Mouse (Mus musculus): Measurements from ENCODE around the gene Dydc2. TPM values are rescaled to one million over a fixed set of nuclear protein-coding genes. Genes with fewer than 3 reads are reported as not detected.

Gene Dydc2
- polyA plus RNA-seq, 1 experiment from 2014 or later = 0.58 TPM

DNA sequence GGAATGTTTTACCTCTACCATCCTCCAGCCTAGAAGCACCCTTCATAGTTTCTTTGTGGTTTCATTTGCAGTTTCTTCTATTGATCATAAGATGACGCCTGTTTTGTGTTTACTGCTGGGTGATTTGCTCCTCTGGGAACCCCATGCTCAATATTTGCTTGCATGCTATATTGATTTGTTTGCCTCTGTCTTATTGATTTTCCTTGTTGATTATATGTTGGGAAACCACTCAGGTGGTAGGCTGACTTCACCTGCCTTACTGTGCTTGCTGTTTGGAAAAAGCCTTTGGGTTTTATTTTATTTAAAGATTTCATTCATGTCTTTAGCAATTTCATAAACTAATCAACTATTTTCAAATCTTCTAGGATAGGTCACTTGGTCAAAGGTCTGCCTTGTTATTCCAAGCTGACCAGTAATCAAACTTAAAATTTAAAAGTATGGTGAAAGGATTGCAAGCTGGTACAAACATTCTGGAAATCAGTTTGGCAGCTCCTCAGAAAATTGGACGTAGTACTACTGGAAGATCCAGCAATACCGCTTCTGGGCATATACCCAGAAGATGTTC, 27.4 kb upstream of the Dydc2 start:
- no peak overlapping the region for H3K9ac ChIP-seq (ENCODE audit: low read length)
- H3K27me3 ChIP-seq (ENCODE audit: control insufficient read depth, insufficient read depth, low read length) = no peaks in the 10 kb centered on the region
- ATAC-seq (ENCODE audit: insufficient read depth, low FRiP score, low TSS enrichment) (no peak), DNase-seq (ENCODE audit: low spot score) (no peak)
- H3K36me3 ChIP-seq (ENCODE audit: control insufficient read depth, insufficient read depth, low read length) = no peaks in the 10 kb centered on the region
- H3K4me2 ChIP-seq (ENCODE audit: low read depth) = no peak overlapping the region
- WGBS = 94% methylated on average over 3 of the region's 3 CpGs
- H3K27ac ChIP-seq (ENCODE audit: low read depth, low read length) = no peak overlapping the region
- H3K4me1 ChIP-seq (ENCODE audit: control insufficient read depth, insufficient read depth, low read length) = no peaks in the 10 kb centered on the region
- no peak overlapping the region for H3K4me3 ChIP-seq (ENCODE audit: low read depth, low read length)
- H3K9me3 ChIP-seq (ENCODE audit: control insufficient read depth, low read length) = no peaks in the 10 kb centered on the region

DNA sequence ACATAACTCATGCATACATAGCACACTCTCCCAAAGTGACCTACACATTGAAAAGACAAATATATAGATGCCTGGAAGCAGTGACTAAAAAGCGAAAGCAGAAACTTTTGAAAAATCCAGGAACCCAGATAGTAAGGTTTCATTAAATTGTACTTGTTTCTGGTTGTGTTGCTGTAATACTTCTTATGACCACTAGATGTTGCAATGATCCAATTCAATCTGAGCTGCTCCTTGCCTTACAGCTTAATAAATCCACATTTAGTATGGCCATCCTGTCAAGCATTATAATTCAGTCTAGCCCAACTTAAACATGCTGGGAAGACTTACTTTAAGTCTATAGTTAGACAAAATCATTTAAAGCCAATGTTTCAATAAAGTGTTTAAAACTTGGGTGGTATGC, 25.1 kb upstream of the Dydc2 start:
- no peaks in the 10 kb centered on the region for H3K9me3 ChIP-seq (ENCODE audit: control insufficient read depth, low read length)

DNA sequence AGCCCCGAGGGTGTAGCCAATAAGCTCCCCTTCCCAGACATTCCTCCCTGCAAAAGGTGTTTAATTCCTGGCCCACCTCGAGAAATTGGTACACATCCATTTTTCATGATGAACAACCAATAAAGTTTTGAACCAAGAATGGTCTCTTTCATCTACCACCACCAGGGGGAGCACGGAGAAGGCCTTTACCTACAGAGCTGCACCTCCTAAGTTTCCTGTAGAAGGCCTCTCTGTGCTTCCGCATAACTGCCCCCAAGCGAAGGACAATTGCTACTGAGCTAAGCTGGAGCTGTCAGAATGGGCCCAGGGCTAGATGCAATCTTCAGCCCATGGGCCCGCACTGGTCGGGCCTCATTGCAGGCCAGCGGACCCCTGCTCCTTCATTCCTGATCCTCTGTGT, 21.8 kb upstream of the Dydc2 start:
- Histone ChIP-seq H3K9me3 (ENCODE audit: control insufficient read depth, low read length) (no peaks in the 10 kb centered on the region), H3K4me3 (ENCODE audit: low read depth, low read length) (no peak overlapping the region), H3K27me3 (ENCODE audit: control insufficient read depth, insufficient read depth, low read length) (no peaks in the 10 kb centered on the region), H3K27ac (ENCODE audit: low read depth, low read length) (no peak overlapping the region), H3K4me2 (ENCODE audit: low read depth) (no peak overlapping the region), H3K9ac (ENCODE audit: low read length) (no peak overlapping the region), H3K36me3 (ENCODE audit: control insufficient read depth, insufficient read depth, low read length) (no peaks in the 10 kb centered on the region), H3K4me1 (ENCODE audit: control insufficient read depth, insufficient read depth, low read length) (no peaks in the 10 kb centered on the region)
- WGBS = 56% methylated on average over 8 of the region's 8 CpGs
- ATAC-seq (ENCODE audit: insufficient read depth, low FRiP score, low TSS enrichment) (no peak), DNase-seq (ENCODE audit: low spot score) (no peak)

More for the DNA sequence above, 25.1 kb upstream of the Dydc2 start:
- 73% methylated on average over 1 of the region's 1 CpGs for WGBS
- Histone ChIP-seq H3K9ac (ENCODE audit: low read length) (no peak overlapping the region), H3K36me3 (ENCODE audit: control insufficient read depth, insufficient read depth, low read length) (no peaks in the 10 kb centered on the region), H3K4me1 (ENCODE audit: control insufficient read depth, insufficient read depth, low read length) (no peaks in the 10 kb centered on the region), H3K27me3 (ENCODE audit: control insufficient read depth, insufficient read depth, low read length) (no peaks in the 10 kb centered on the region), H3K4me2 (ENCODE audit: low read depth) (no peak overlapping the region), H3K27ac (ENCODE audit: low read depth, low read length) (no peak overlapping the region), H3K4me3 (ENCODE audit: low read depth, low read length) (no peak overlapping the region)
- no peak for DNase-seq (ENCODE audit: low spot score)
- no peak for ATAC-seq (ENCODE audit: insufficient read depth, low FRiP score, low TSS enrichment)

DNA sequence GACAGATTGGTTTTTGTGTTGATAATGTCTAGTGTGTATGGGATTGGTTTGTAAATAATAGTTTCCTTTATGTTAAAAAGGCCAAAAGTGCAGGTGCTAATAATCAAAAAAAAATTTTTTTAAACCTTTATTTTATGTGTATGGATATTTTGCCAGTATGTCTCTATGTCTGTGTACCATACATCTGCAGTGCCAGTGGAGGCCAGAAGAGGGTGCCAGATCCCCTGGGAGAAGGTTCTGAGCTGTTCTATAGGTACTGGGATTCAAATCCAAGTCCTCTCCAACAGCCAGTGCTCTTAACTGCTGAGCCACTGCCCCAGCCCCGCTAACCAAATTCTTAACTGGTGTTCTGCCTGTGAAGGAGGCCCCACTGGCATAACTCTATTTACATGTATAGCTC, 18.5 kb upstream of the Dydc2 start:
- Histone ChIP-seq H3K9me3 (ENCODE audit: control insufficient read depth, low read length) (no peaks in the 10 kb centered on the region), H3K27me3 (ENCODE audit: control insufficient read depth, insufficient read depth, low read length) (no peaks in the 10 kb centered on the region), H3K36me3 (ENCODE audit: control insufficient read depth, insufficient read depth, low read length) (no peaks in the 10 kb centered on the region), H3K4me1 (ENCODE audit: control insufficient read depth, insufficient read depth, low read length) (no peaks in the 10 kb centered on the region), H3K4me3 (ENCODE audit: low read depth, low read length) (no peak overlapping the region), H3K9ac (ENCODE audit: low read length) (no peak overlapping the region), H3K4me2 (ENCODE audit: low read depth) (no peak overlapping the region), H3K27ac (ENCODE audit: low read depth, low read length) (no peak overlapping the region)
- ATAC-seq (ENCODE audit: insufficient read depth, low FRiP score, low TSS enrichment) = no peak
- no peak for DNase-seq (ENCODE audit: low spot score)
- WGBS = 81% methylated on average over 1 of the region's 1 CpGs

DNA sequence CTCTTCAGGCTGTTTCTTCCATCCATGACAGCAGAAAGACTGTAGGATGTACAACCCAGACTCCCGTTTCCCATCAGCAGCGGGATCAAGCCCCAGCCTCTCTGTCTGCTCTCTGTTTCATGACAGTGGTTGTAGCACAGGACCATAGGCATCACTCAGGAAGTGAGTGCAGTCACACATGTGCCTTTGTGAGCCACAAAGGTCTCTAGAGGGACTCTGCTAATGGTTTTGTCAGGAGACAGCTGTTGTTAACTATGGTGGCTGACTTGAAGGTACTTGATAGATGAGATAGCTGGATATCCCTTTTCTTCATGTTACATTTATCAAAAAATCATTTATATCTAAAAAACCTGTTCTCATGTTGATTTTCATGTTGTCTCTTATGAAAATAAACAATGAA, 13.4 kb upstream of the Dydc2 start:
- DNase-seq (ENCODE audit: low spot score) (no peak), ATAC-seq (ENCODE audit: insufficient read depth, low FRiP score, low TSS enrichment) (no peak)
- no peak overlapping the region for H3K4me2 ChIP-seq (ENCODE audit: low read depth)
- no peaks in the 10 kb centered on the region for H3K4me1 ChIP-seq (ENCODE audit: control insufficient read depth, insufficient read depth, low read length)
- no peak overlapping the region for H3K9ac ChIP-seq (ENCODE audit: low read length)
- no peaks in the 10 kb centered on the region for H3K36me3 ChIP-seq (ENCODE audit: control insufficient read depth, insufficient read depth, low read length)
- WGBS = 82% methylated on average over 2 of the region's 2 CpGs
- no peaks in the 10 kb centered on the region for H3K27me3 ChIP-seq (ENCODE audit: control insufficient read depth, insufficient read depth, low read length)
- no peaks in the 10 kb centered on the region for H3K9me3 ChIP-seq (ENCODE audit: control insufficient read depth, low read length)
- no peak overlapping the region for H3K27ac ChIP-seq (ENCODE audit: low read depth, low read length)
- H3K4me3 ChIP-seq (ENCODE audit: low read depth, low read length) = no peak overlapping the region

DNA sequence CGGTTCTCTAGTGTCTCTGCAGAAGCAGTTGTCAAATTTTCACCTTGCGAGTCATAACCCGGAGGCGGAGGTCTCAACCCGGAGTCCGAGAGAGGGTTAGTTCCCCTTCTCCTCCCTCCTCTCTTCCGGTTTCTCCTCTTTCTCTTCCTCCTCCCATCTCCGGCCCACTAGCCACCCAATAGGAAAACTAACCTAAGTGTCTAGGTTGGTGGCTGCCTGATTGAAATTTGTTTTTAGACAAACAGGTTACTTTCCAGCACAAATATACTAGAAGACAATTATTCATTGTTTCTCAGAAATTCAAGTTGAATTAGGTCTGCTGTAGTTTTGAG, 3.9 kb upstream of the Dydc2 start:
- H3K4me2 ChIP-seq (ENCODE audit: low read depth) = peak overlapping the region; percentile 62
- H3K4me1 ChIP-seq (ENCODE audit: control insufficient read depth, insufficient read depth, low read length) = no peaks in the 10 kb centered on the region
- H3K36me3 ChIP-seq (ENCODE audit: control insufficient read depth, insufficient read depth, low read length) = no peaks in the 10 kb centered on the region
- WGBS = 4% methylated on average over 8 of the region's 8 CpGs
- H3K9ac ChIP-seq (ENCODE audit: low read length) = peak overlapping the region; percentile 22; the same call in 1 of the 2 replicates
- DNase-seq (ENCODE audit: low spot score) (no peak), ATAC-seq (ENCODE audit: insufficient read depth, low FRiP score, low TSS enrichment) (no peak; the same call in 1 of the 2 replicates)
- H3K9me3 ChIP-seq (ENCODE audit: control insufficient read depth, low read length) = no peaks in the 10 kb centered on the region
- H3K4me3 ChIP-seq (ENCODE audit: low read depth, low read length) = peak overlapping the region; percentile 34
- H3K27me3 ChIP-seq (ENCODE audit: control insufficient read depth, insufficient read depth, low read length) = no peaks in the 10 kb centered on the region
- no peak overlapping the region for H3K27ac ChIP-seq (ENCODE audit: low read depth, low read length)

DNA sequence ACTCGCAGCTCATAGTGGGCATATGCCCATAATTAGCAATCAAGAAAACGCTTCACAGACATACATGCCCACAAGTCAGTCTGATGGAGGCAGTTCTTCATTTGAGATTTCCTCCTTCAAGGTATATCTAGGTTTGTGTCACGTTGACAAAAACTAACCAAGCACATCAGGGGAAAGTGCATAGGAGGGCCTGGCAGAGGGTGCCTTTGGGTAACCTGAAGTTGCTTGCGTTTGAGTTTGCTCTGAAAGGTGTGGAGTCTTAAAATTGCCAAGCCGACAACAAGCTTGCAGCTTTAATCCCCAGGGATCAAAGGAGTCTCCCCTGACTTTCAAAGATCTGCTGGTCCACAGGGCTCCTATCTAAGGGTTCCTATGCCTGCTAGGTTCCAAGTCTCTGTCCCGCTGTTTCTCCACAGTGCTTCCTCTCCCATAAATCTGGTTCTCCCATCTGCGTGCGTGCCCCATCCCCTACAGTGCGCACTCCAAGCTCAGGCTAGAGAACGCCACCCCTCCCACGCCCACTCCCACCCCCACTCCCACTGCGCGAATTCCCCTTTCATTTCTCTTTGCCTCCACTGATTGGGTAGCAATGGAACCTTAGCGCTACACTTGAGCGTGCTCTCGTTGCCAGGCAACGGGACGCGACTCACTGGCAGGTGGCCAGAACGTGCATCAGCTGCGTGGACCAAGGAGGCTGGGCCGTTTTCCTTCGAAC, 3.4 kb upstream of the Dydc2 start, which contains the start of gene Dydc1:
Gene Dydc1 (plus strand): TSS at position 683 of the 715 bp plus-strand sequence.
- WGBS = 12% methylated on average over 23 of the region's 23 CpGs

DNA sequence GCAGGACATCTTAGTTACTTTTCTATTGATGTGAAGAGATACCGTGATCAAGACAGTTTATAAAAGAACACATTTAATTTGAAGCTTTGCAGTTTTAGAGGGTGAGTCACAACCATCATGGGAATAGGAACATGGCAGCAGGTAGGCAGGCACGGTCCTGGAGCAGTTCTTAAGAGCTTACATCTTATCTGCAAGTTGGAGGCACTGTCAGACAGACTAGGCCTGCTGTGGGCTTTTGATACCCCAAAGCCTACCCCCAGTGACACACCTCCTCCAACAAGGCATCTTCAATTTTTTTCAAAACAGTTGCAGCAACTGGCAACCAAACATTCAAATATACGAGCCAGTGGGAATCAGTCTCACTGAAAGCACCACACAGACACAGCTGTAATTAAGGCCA, 1.3 kb upstream of the Dydc2 start:
- H3K4me3 ChIP-seq (ENCODE audit: low read depth, low read length) = no peak overlapping the region
- no peak overlapping the region for H3K9ac ChIP-seq (ENCODE audit: low read length)
- H3K9me3 ChIP-seq (ENCODE audit: control insufficient read depth, low read length) = no peaks in the 10 kb centered on the region
- no peak overlapping the region for H3K27ac ChIP-seq (ENCODE audit: low read depth, low read length)
- ATAC-seq (ENCODE audit: insufficient read depth, low FRiP score, low TSS enrichment) (no peak), DNase-seq (ENCODE audit: low spot score) (no peak)
- H3K4me2 ChIP-seq (ENCODE audit: low read depth) = no peak overlapping the region
- no peaks in the 10 kb centered on the region for H3K36me3 ChIP-seq (ENCODE audit: control insufficient read depth, insufficient read depth, low read length)
- no peaks in the 10 kb centered on the region for H3K4me1 ChIP-seq (ENCODE audit: control insufficient read depth, insufficient read depth, low read length)
- WGBS = 83% methylated on average over 3 of the region's 3 CpGs
- no peaks in the 10 kb centered on the region for H3K27me3 ChIP-seq (ENCODE audit: control insufficient read depth, insufficient read depth, low read length)

More for the DNA sequence above, 3.4 kb upstream of the Dydc2 start, which contains the start of gene Dydc1:
- ATAC-seq (ENCODE audit: insufficient read depth, low FRiP score, low TSS enrichment) (peak; percentile 94), DNase-seq (ENCODE audit: low spot score) (peak; percentile 81)
- peak within 1 kb of the TSS; percentile 34 for H3K4me3 ChIP-seq (ENCODE audit: low read depth, low read length)
- peak within 1 kb of the TSS; percentile 22; the same call in 1 of the 2 replicates for H3K9ac ChIP-seq (ENCODE audit: low read length)
- H3K36me3 ChIP-seq (ENCODE audit: control insufficient read depth, insufficient read depth, low read length) = no peaks in the 10 kb centered on the region
- no peaks in the 10 kb centered on the region for H3K4me1 ChIP-seq (ENCODE audit: control insufficient read depth, insufficient read depth, low read length)
- no peak within 1 kb of the TSS for H3K27ac ChIP-seq (ENCODE audit: low read depth, low read length)
- peak within 1 kb of the TSS; percentile 62 for H3K4me2 ChIP-seq (ENCODE audit: low read depth)
- no peaks in the 10 kb centered on the region for H3K9me3 ChIP-seq (ENCODE audit: control insufficient read depth, low read length)
- H3K27me3 ChIP-seq (ENCODE audit: control insufficient read depth, insufficient read depth, low read length) = no peaks in the 10 kb centered on the region

DNA sequence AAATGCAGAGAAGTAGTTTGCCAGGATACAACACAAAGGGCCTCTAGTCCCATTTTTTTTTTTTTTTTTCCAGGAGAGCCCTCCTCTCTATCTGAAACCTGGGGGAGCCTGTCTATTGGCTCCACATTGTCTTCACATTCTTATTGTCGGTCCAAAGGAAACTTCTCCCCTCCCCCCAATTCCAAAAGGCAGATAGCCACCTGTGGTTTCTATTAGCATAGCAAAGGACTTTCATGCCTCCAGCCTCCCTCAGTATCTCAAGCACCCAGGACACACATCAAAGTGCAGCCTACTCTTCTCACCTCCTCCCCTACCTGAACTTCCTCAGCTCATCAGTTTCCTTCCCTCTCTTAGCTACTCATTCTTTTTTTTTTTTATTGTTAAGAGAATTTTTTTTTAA, 2.6 kb downstream of the Dydc2 start:
- no peak overlapping the region for H3K4me3 ChIP-seq (ENCODE audit: low read depth, low read length)
- ATAC-seq (ENCODE audit: insufficient read depth, low FRiP score, low TSS enrichment) = no peak
- no peaks in the 10 kb centered on the region for H3K9me3 ChIP-seq (ENCODE audit: control insufficient read depth, low read length)
- no peak overlapping the region for H3K4me2 ChIP-seq (ENCODE audit: low read depth)
- no peaks in the 10 kb centered on the region for H3K4me1 ChIP-seq (ENCODE audit: control insufficient read depth, insufficient read depth, low read length)
- no peaks in the 10 kb centered on the region for H3K36me3 ChIP-seq (ENCODE audit: control insufficient read depth, insufficient read depth, low read length)
- H3K27me3 ChIP-seq (ENCODE audit: control insufficient read depth, insufficient read depth, low read length) = no peaks in the 10 kb centered on the region
- WGBS = 5% methylated on average over 1 of the region's 1 CpGs
- DNase-seq (ENCODE audit: low spot score) = no peak
- no peak overlapping the region for H3K9ac ChIP-seq (ENCODE audit: low read length)
- H3K27ac ChIP-seq (ENCODE audit: low read depth, low read length) = no peak overlapping the region
